Mouse (Mus musculus) C2C12 (cell line): ENCODE measurements around the gene Prkg1.

Experiments
- CEBPB ChIP-seq: IDR thresholded peaks from one replicate; pipeline ENCODE4 v1.6.1; 2011; ENCODE audit warnings: low read depth, mild to moderate bottlenecking, control low read depth, moderate library complexity
- CTCF ChIP-seq: IDR thresholded peaks from one replicate; pipeline ENCODE4 v1.5.1; 2011; ENCODE audit not compliant: control insufficient read depth, insufficient read depth, insufficient read length
- MAX ChIP-seq: IDR thresholded peaks from one replicate; pipeline ENCODE4 v1.6.1; 2011; ENCODE audit warnings: mild to moderate bottlenecking, control low read depth
- MYOD1 ChIP-seq: IDR thresholded peaks from one replicate; pipeline ENCODE4 v1.6.1; 2011; ENCODE audit warnings: low read depth; ENCODE audit not compliant: control insufficient read depth, insufficient read length
- MYOG ChIP-seq: IDR thresholded peaks from one replicate; pipeline ENCODE4 v1.6.1; 2011; ENCODE audit not compliant: control insufficient read depth, insufficient read length; ENCODE audit errors: extremely low read depth
- USF1 ChIP-seq: IDR thresholded peaks from one replicate; pipeline ENCODE4 v1.6.1; 2011; ENCODE audit warnings: low read depth, mild to moderate bottlenecking, control low read depth, moderate library complexity

DNA sequence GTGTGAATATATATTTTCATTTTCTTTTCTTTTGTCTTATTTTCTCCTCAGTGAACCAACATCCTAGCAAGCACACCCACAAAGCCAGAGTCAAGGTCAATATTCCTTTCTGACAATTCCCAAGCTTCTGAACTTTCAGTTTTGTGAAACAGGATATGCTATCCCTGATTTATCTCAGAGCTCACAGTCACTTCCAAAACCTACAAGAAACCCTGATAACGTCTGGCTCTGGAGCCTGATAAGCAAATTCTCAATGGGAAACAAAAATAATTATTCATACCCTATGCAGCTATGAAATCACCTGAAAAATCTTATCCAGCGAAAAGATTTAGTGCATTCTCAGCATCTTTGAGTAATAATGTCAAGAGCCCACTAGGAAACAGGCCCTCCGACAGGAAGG lies 5.0 kb downstream of the Prkg1 start:
- no peak for TF ChIP-seq CTCF
- TF ChIP-seq USF1 = no peak
- TF ChIP-seq MYOG = no peak
- no peak for TF ChIP-seq CEBPB
- no peak for TF ChIP-seq MYOD1
- no peak for TF ChIP-seq MAX
